Mouse (Mus musculus) WW6 (cell line): ENCODE measurements at regions not wholly inside any gene's neighbourhood (a gene's known extent, or its start where the extent isn't known, plus 50 kb on each side); places are given as distances from the start of the nearest gene placed in this dataset.

ENCODE experiments used
- DNase-seq: peaks from one replicate; pipeline ENCODE4 v3.0.0-alpha.2; 2013; ENCODE audit warnings: low read depth, low spot score

- no peak for DNase-seq
Observed at GRCm38 (mm10) chr11:42949823-42950222, 85.7 kb upstream of the Gm9972 start.

GRCm38 (mm10) chr11:42954169-42954568 lies 81.4 kb upstream of the Gm9972 start:
- DNase-seq = no peak

DNA sequence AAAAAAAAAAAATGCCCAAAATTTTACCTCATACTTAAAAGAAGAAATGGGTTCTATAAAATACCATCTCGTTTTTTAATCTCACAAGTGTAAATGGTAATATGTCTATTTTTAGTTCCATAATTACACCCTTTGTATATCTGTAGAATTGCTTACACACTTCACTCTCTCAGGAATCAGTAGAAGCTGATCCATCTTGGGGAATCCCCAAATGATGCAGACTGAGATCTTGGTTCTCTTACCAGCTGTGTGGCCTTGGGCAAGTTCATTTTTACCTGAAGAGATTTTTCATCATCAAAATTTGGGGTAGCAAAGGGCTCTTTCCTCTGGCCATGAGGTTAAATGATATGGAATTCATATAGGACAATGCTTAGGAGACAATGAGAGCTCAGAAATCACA lies 69.8 kb upstream of the Gm9972 start:
- DNase-seq = no peak

GRCm38 (mm10) chr11:42978245-42978644 lies 57.3 kb upstream of the Gm9972 start:
- DNase-seq = no peak
